Mouse (Mus musculus) thymus, adult 2 months (tissue): ENCODE results near the gene Fkbp15. TPM values are rescaled to one million over a fixed set of nuclear protein-coding genes. Genes with fewer than 3 reads are reported as not detected.

ENCODE experiments used
- DNase-seq: peaks from one replicate; pipeline ENCODE4 v3.0.0; 2021
- H3K27ac ChIP-seq: fragments of 200-500 bp; 2 replicates; pipeline ENCODE4 v1.5.1; 2012; ENCODE audit warnings: low read length, control low read depth; ENCODE audit not compliant: control insufficient read depth, insufficient read depth
- H3K27me3 ChIP-seq: fragments of 200-500 bp; 2 replicates; pipeline ENCODE4 v1.6.1; 2012; ENCODE audit warnings: mild to moderate bottlenecking, low read length, moderate library complexity, mixed read lengths; ENCODE audit not compliant: control insufficient read depth, insufficient read depth
- H3K36me3 ChIP-seq: fragments of 200-500 bp; 2 replicates; pipeline ENCODE4 v1.6.1; 2012; ENCODE audit warnings: mild to moderate bottlenecking, low read length, moderate library complexity; ENCODE audit not compliant: control insufficient read depth, insufficient read depth
- H3K4me1 ChIP-seq: fragments of 200-500 bp; replicated peaks from 2 replicates; pipeline ENCODE4 v1.6.1; 2012; ENCODE audit warnings: low read length; ENCODE audit not compliant: control insufficient read depth, insufficient read depth
- H3K4me3 ChIP-seq: fragments of 200-500 bp; 2 replicates; pipeline ENCODE4 v1.5.1; 2012; ENCODE audit warnings: mild to moderate bottlenecking, low read length, control low read depth, moderate library complexity; ENCODE audit not compliant: control insufficient read depth, insufficient read depth
- CTCF ChIP-seq: fragments of 200-500 bp; IDR thresholded peaks from 2 replicates; pipeline ENCODE4 v1.5.1; 2012; ENCODE audit warnings: mild to moderate bottlenecking, control low read depth, low read length, moderate library complexity, borderline replicate concordance; ENCODE audit not compliant: control insufficient read depth, poor library complexity, insufficient read depth; ENCODE audit errors: extremely low read depth
- POLR2A ChIP-seq: fragments of 200-500 bp; IDR thresholded peaks from 2 replicates; pipeline ENCODE4 v1.6.1; 2012; ENCODE audit warnings: mild to moderate bottlenecking, low read length, control low read depth, moderate library complexity; ENCODE audit not compliant: control insufficient read depth, poor library complexity, insufficient read depth; ENCODE audit errors: extremely low read depth
- WGBS: fragments of 180-500 bp; shearing (Covaris S2); methylation state at CpG from one replicate; pipeline ENCODE4 v1.1.7; 2018; 5-methylcytosine and 5-hydroxymethylcytosine counted together
- polyA plus RNA-seq: library from polyadenylated mRNA; depleted of rRNA; stranded (reverse); fragments of >200 nt; gene quantifications from 2 replicates; pipeline ENCODE4 v1.2.3, GENCODE M21; 2012

The Fkbp15 gene
- polyA plus RNA-seq, 1 experiment = 59.3 TPM

GRCm38 (mm10) chr4:62328941-62329660 lies 31.2 kb downstream of the Fkbp15 start:
- H3K4me1 ChIP-seq = no peaks in the 10 kb centered on the region
- H3K27me3 ChIP-seq = no peaks in the 10 kb centered on the region
- H3K36me3 ChIP-seq = peaks cover 82% of the 10 kb centered on the region
- DNase-seq = no peak
- WGBS = 84% methylated on average over 6 of the region's 6 CpGs
- no peak for TF ChIP-seq POLR2A
- TF ChIP-seq CTCF = no peak
- H3K27ac ChIP-seq = no peak overlapping the region
- H3K4me3 ChIP-seq = no peak overlapping the region

- no peak overlapping the region for H3K27ac ChIP-seq
- H3K36me3 ChIP-seq = peaks cover 88% of the 10 kb centered on the region
- no peaks in the 10 kb centered on the region for H3K4me1 ChIP-seq
- H3K27me3 ChIP-seq = no peaks in the 10 kb centered on the region
- no peak for DNase-seq
- TF ChIP-seq POLR2A (no peak), CTCF (no peak)
- H3K4me3 ChIP-seq = no peak overlapping the region
Measured at GRCm38 (mm10) chr4:62326111-62326510, 34.2 kb downstream of the Fkbp15 start.

- 63% methylated on average over 3 of the region's 3 CpGs for WGBS
- Histone ChIP-seq H3K4me3 (no peak overlapping the region), H3K27me3 (no peaks in the 10 kb centered on the region), H3K4me1 (no peaks in the 10 kb centered on the region), H3K27ac (no peak overlapping the region), H3K36me3 (peaks cover 87% of the 10 kb centered on the region)
- DNase-seq = no peak
- no peak for TF ChIP-seq CTCF
- TF ChIP-seq POLR2A = no peak
Measured at GRCm38 (mm10) chr4:62322684-62323083, 37.7 kb downstream of the Fkbp15 start.

GRCm38 (mm10) chr4:62318294-62318693 lies 42.1 kb downstream of the Fkbp15 start:
- no peak overlapping the region for H3K4me3 ChIP-seq
- 88% methylated on average over 1 of the region's 1 CpGs for WGBS
- H3K27ac ChIP-seq = no peak overlapping the region
- DNase-seq = no peak
- H3K4me1 ChIP-seq = no peaks in the 10 kb centered on the region
- TF ChIP-seq POLR2A = no peak
- no peak for TF ChIP-seq CTCF
- peaks cover 66% of the 10 kb centered on the region for H3K36me3 ChIP-seq
- no peaks in the 10 kb centered on the region for H3K27me3 ChIP-seq

GRCm38 (mm10) chr4:62316456-62316855 lies 43.9 kb downstream of the Fkbp15 start:
- DNase-seq = no peak
- Histone ChIP-seq H3K4me3 (no peak overlapping the region), H3K4me1 (no peaks in the 10 kb centered on the region), H3K27ac (no peak overlapping the region), H3K36me3 (peaks cover 66% of the 10 kb centered on the region), H3K27me3 (no peaks in the 10 kb centered on the region)
- WGBS = 94% methylated on average over 2 of the region's 2 CpGs
- TF ChIP-seq CTCF = no peak

GRCm38 (mm10) chr4:62314516-62314915 lies 45.8 kb downstream of the Fkbp15 start:
- WGBS = 97% methylated on average over 3 of the region's 3 CpGs
- TF ChIP-seq CTCF (no peak), POLR2A (no peak)
- no peak overlapping the region for H3K27ac ChIP-seq
- H3K4me3 ChIP-seq = no peak overlapping the region
- no peaks in the 10 kb centered on the region for H3K4me1 ChIP-seq
- H3K27me3 ChIP-seq = no peaks in the 10 kb centered on the region
- H3K36me3 ChIP-seq = peaks cover 59% of the 10 kb centered on the region
- no peak for DNase-seq
